Mouse (Mus musculus) forebrain, embryonic 10.5 days (tissue): ENCODE measurements at regions not wholly inside any gene's neighbourhood (a gene's known extent, or its start where the extent isn't known, plus 50 kb on each side); places are given as distances from the start of the nearest gene placed in this dataset.

Experiments
- DNase-seq: peaks from one replicate; pipeline ENCODE4 v3.0.0-alpha.2; 2017; ENCODE audit warnings: low spot score; ENCODE audit errors: extremely low spot score
- H3K27ac ChIP-seq: fragments of 300-500 bp; sonication (generic); 2 replicates; pipeline ENCODE4 v1.5.1; 2016; ENCODE audit warnings: mild to moderate bottlenecking
- H3K27me3 ChIP-seq: fragments of 300-500 bp; sonication (generic); 2 replicates; pipeline ENCODE4 v1.6.1; 2016; ENCODE audit warnings: mild to moderate bottlenecking; ENCODE audit not compliant: poor library complexity, severe bottlenecking
- H3K36me3 ChIP-seq: fragments of 300-500 bp; sonication (generic); replicated peaks from 2 replicates; pipeline ENCODE4 v1.6.1; 2016; ENCODE audit warnings: mild to moderate bottlenecking, moderate library complexity
- H3K4me1 ChIP-seq: fragments of 300-500 bp; sonication (generic); 2 replicates; pipeline ENCODE4 v1.6.1; 2016
- H3K4me3 ChIP-seq: fragments of 300-500 bp; sonication (generic); 2 replicates; pipeline ENCODE4 v1.5.1; 2016; ENCODE audit warnings: mild to moderate bottlenecking, moderate library complexity
- H3K9me3 ChIP-seq: fragments of 300-500 bp; sonication (generic); 2 replicates; pipeline ENCODE4 v1.6.1; 2016; ENCODE audit warnings: mild to moderate bottlenecking, moderate library complexity
- WGBS: fragments of 180-500 bp; shearing (Covaris S2); methylation state at CpG from one replicate; pipeline ENCODE4 v1.1.7; 2016; 5-methylcytosine and 5-hydroxymethylcytosine counted together

DNA sequence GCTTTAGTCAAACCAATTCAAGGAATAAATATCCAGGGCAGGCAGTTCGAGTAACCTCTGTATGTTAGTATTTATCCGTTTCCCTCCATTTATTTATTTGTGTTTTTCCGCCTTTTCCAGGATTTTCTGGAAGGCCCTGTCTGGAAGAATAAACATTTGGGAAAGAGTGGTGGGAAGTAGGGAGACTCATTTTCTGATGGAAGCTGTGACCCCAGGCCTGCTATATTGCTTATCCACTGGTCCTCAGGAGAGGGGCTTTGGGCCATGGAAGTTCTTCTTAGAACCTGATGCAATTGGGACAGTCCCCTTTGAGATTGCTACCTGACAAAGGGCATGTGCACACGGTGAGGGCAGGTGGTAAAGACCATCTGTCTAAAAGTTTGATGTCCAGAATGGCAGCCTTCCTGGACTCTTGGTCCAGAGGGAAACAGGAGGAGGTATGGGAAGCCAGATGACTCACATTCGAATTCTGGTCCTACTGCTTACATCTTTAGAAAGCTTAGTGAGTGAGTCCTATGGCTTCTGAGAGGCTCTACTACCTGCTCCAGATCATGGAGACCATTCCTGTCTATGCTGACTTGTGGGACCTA, 56.1 kb upstream of the Cadm1 start:
- no peaks in the 10 kb centered on the region for H3K27me3 ChIP-seq
- H3K9me3 ChIP-seq: no peaks in the 10 kb centered on the region
- H3K27ac ChIP-seq: no peak overlapping the region
- no peak for DNase-seq
- H3K36me3 ChIP-seq: no peaks in the 10 kb centered on the region
- H3K4me3 ChIP-seq: no peak overlapping the region
- WGBS: 92% methylated on average over 5 of the region's 5 CpGs
- H3K4me1 ChIP-seq: peaks cover 15% of the 10 kb centered on the region

DNA sequence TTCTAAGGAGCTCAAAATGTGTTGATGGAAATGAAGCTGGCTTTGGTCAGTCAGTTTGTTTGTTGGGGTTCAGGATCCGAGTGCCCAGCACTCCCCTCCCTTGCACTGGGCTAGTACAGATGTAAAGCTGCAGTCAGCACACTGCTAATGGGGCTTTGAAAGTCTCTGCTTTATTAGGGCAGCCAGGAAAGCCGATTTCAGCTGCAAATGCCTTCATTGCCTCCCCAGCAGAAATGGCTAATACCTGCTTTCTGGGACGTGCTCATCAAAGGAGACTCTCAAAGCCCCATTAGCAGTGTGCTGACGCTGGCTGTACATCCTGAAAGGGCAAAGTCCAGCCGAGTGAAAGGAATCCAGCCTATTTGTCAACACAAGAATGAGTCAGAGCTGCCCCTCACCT, 55.2 kb upstream of the Cadm1 start:
- H3K27ac ChIP-seq: no peak overlapping the region
- peaks cover 18% of the 10 kb centered on the region for H3K4me1 ChIP-seq
- H3K9me3 ChIP-seq: no peaks in the 10 kb centered on the region
- no peaks in the 10 kb centered on the region for H3K27me3 ChIP-seq
- WGBS: 32% methylated on average over 5 of the region's 5 CpGs
- DNase-seq: no peak
- no peak overlapping the region for H3K4me3 ChIP-seq
- no peaks in the 10 kb centered on the region for H3K36me3 ChIP-seq

DNA sequence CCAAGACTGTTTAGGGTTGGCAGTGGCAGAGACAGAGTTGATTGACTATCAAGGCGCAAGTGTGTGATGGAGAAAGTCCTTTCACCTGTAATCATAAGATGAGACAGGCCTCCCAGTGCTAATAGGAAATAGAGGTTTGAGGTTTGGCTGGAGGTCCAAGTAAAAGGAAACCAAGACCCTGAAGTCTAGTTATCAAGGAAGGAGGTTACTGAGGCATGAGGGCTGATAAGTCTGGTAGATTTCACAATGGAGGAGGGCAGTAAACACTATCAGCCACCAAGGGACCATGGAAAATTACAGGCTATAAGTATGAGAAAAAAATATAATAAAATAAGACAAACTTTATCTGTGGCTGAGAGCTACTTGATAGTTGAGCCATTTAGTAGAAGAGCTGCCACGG, 52.1 kb upstream of the Cadm1 start:
- WGBS: 89% methylated on average over 2 of the region's 2 CpGs
- H3K4me3 ChIP-seq: no peak overlapping the region
- H3K9me3 ChIP-seq: no peaks in the 10 kb centered on the region
- no peaks in the 10 kb centered on the region for H3K36me3 ChIP-seq
- no peaks in the 10 kb centered on the region for H3K27me3 ChIP-seq
- no peak for DNase-seq
- H3K27ac ChIP-seq: no peak overlapping the region
- H3K4me1 ChIP-seq: peaks cover 8% of the 10 kb centered on the region; the same call in 1 of the 2 replicates
